14 mouse cellular contexts compared by ENCODE assay signal in genomic region chr17:28005393-28005792, GRCm38 (mm10).
DNase-seq lines count a peak whose midpoint lies in the region; ATAC-seq and TF ChIP-seq lines count a peak whose summit lies in the region.
"Had no signal": no experiment of that assay in that cellular context is flagged by ENCODE, and none has a peak within 500 bp of the region (broad histone marks: within the 10 kb centered on the region; RNA-seq: fewer than 3 reads in every experiment).

No protein-coding gene starts in this region.

- ATAC-seq in hindbrain, embryonic 15.5 days (ENCODE audit: low FRiP score, low read depth): peak; percentile 42; the same call in 1 of the 2 replicates
- no peak for ATAC-seq in hindbrain, embryonic 11.5 days (ENCODE audit: low FRiP score)
- no peak for ATAC-seq in midbrain, embryonic 12.5 days (ENCODE audit: low FRiP score, low read depth)
- no peak for ATAC-seq in midbrain, embryonic 15.5 days (replicated peaks)
- peak; percentile 59 for ATAC-seq in forebrain, postnatal 0 days
- ATAC-seq: inflammation-experienced regulatory T-cells, adult 6 months; Patski had no signal

- H3K4me3 ChIP-seq in hindbrain, embryonic 15.5 days: no peak overlapping the region
- H3K4me3 ChIP-seq in hindbrain, embryonic 11.5 days (ENCODE audit: low read depth, low read length): no peak overlapping the region
- H3K4me3 ChIP-seq in midbrain, embryonic 12.5 days: no peak overlapping the region
- no peak overlapping the region for H3K4me3 ChIP-seq in midbrain, embryonic 15.5 days
- no peak overlapping the region for H3K4me3 ChIP-seq in cortical plate, adult 2 months (ENCODE audit: insufficient read depth, low read length)
- no peak overlapping the region for H3K4me3 ChIP-seq in forebrain, postnatal 0 days (ENCODE audit: low read depth, low read length)
- H3K4me3 ChIP-seq: heart, embryonic 10.5 days; limb, embryonic 12.5 days had no signal

- no peak for TF ChIP-seq POLR2A in cortical plate, adult 2 months (IDR thresholded peaks at IDR 0.05; ENCODE audit: extremely low read depth, insufficient read depth, low read length)

- no peak for DNase-seq in hindbrain, embryonic 11.5 days (ENCODE audit: low spot score)
- DNase-seq in forebrain, postnatal 0 days: peak; percentile 51
- no peak for DNase-seq in cerebellum, adult 11-12 months
- DNase-seq: cerebellum, postnatal 25 days; lung, embryonic 14.5 days had no signal

- H3K36me3 ChIP-seq in hindbrain, embryonic 15.5 days: 0 out of 2 replicates have a peak, but pooled peaks cover 4% of the 10 kb centered on the region
- no peaks in the 10 kb centered on the region for H3K36me3 ChIP-seq in hindbrain, embryonic 11.5 days (ENCODE audit: control insufficient read depth, insufficient read depth, low read length)
- peaks cover 13% of the 10 kb centered on the region for H3K36me3 ChIP-seq in midbrain, embryonic 12.5 days
- H3K36me3 ChIP-seq in midbrain, embryonic 15.5 days (replicated peaks): no peaks in the 10 kb centered on the region
- peaks cover 9% of the 10 kb centered on the region for H3K36me3 ChIP-seq in forebrain, postnatal 0 days (ENCODE audit: insufficient read depth)

- H3K4me2 ChIP-seq in hindbrain, embryonic 15.5 days: no peak overlapping the region
- H3K4me2 ChIP-seq in hindbrain, embryonic 11.5 days (replicated peaks; ENCODE audit: low read depth, low read length): no peak overlapping the region
- no peak overlapping the region for H3K4me2 ChIP-seq in midbrain, embryonic 12.5 days (replicated peaks)
- no peak overlapping the region for H3K4me2 ChIP-seq in midbrain, embryonic 15.5 days
- H3K4me2 ChIP-seq in forebrain, postnatal 0 days (ENCODE audit: low read depth): no peak overlapping the region
- H3K4me2 ChIP-seq: limb, embryonic 12.5 days; lung, embryonic 14.5 days had no signal

- H3K27ac ChIP-seq in hindbrain, embryonic 15.5 days (replicated peaks): peak overlapping the region; percentile 36; the same call in 1 of the 2 replicates
- no peak overlapping the region for H3K27ac ChIP-seq in hindbrain, embryonic 11.5 days (ENCODE audit: low read depth, low read length)
- no peak overlapping the region for H3K27ac ChIP-seq in midbrain, embryonic 12.5 days (replicated peaks)
- H3K27ac ChIP-seq in midbrain, embryonic 15.5 days: no peak overlapping the region
- 0 out of 2 replicates have a peak overlapping the region, but pooled peaks have one; percentile 39 for H3K27ac ChIP-seq in cortical plate, adult 2 months (ENCODE audit: insufficient read depth, low read length)
- no peak overlapping the region for H3K27ac ChIP-seq in forebrain, postnatal 0 days (ENCODE audit: low read depth, low read length)

- no peaks in the 10 kb centered on the region for H3K9me3 ChIP-seq in hindbrain, embryonic 15.5 days
- H3K9me3 ChIP-seq in hindbrain, embryonic 11.5 days (ENCODE audit: control insufficient read depth, low read length): no peaks in the 10 kb centered on the region
- no peaks in the 10 kb centered on the region for H3K9me3 ChIP-seq in midbrain, embryonic 12.5 days
- no peaks in the 10 kb centered on the region for H3K9me3 ChIP-seq in midbrain, embryonic 15.5 days
- no peaks in the 10 kb centered on the region for H3K9me3 ChIP-seq in forebrain, postnatal 0 days (ENCODE audit: low read length)
- H3K9me3 ChIP-seq: heart, embryonic 10.5 days; limb, embryonic 12.5 days had no signal

- no peak for TF ChIP-seq CTCF in cortical plate, adult 2 months (IDR thresholded peaks at IDR 0.05; ENCODE audit: extremely low read depth, insufficient read depth, low read length)
- TF ChIP-seq CTCF in forebrain, postnatal 0 days (IDR thresholded peaks at IDR 0.05; ENCODE audit: low read depth): no peak

- no peaks in the 10 kb centered on the region for H3K27me3 ChIP-seq in hindbrain, embryonic 15.5 days
- H3K27me3 ChIP-seq in hindbrain, embryonic 11.5 days (ENCODE audit: control insufficient read depth, insufficient read depth, low read length): no peaks in the 10 kb centered on the region
- H3K27me3 ChIP-seq in midbrain, embryonic 12.5 days: 0 out of 2 replicates have a peak, but pooled peaks cover 5% of the 10 kb centered on the region
- H3K27me3 ChIP-seq in midbrain, embryonic 15.5 days (replicated peaks): no peaks in the 10 kb centered on the region
- H3K27me3 ChIP-seq in forebrain, postnatal 0 days (ENCODE audit: insufficient read depth, low read length): no peaks in the 10 kb centered on the region
- H3K27me3 ChIP-seq: CH12.LX; limb, embryonic 12.5 days; Patski had no signal

- peaks cover 42% of the 10 kb centered on the region for H3K4me1 ChIP-seq in hindbrain, embryonic 15.5 days (replicated peaks)
- peaks cover 17% of the 10 kb centered on the region for H3K4me1 ChIP-seq in hindbrain, embryonic 11.5 days (replicated peaks; ENCODE audit: control insufficient read depth, insufficient read depth, low read length)
- peaks cover 33% of the 10 kb centered on the region for H3K4me1 ChIP-seq in midbrain, embryonic 12.5 days
- H3K4me1 ChIP-seq in midbrain, embryonic 15.5 days: peaks cover 24% of the 10 kb centered on the region
- peaks cover 16% of the 10 kb centered on the region for H3K4me1 ChIP-seq in cortical plate, adult 2 months (ENCODE audit: control insufficient read depth, insufficient read depth, low read length)
- 0 out of 2 replicates have a peak, but pooled peaks cover 7% of the 10 kb centered on the region for H3K4me1 ChIP-seq in forebrain, postnatal 0 days (ENCODE audit: insufficient read depth)

- H3K9ac ChIP-seq in hindbrain, embryonic 15.5 days: no peak overlapping the region
- H3K9ac ChIP-seq in hindbrain, embryonic 11.5 days (ENCODE audit: low read depth, low read length): no peak overlapping the region
- 0 out of 2 replicates have a peak overlapping the region, but pooled peaks have one; percentile 12 for H3K9ac ChIP-seq in midbrain, embryonic 12.5 days (replicated peaks)
- H3K9ac ChIP-seq in midbrain, embryonic 15.5 days: no peak overlapping the region
- no peak overlapping the region for H3K9ac ChIP-seq in forebrain, postnatal 0 days
- H3K9ac ChIP-seq: limb, embryonic 12.5 days; lung, embryonic 14.5 days had no signal

Comparison
In these comparisons a context has a peak if more than half of its experiments do, and no peak if none do; other contexts are left out.
1. ATAC-seq: peak in hindbrain, embryonic 15.5 days (single experiment) and forebrain, postnatal 0 days (single experiment); none in hindbrain, embryonic 11.5 days (single experiment), midbrain, embryonic 12.5 days (single experiment) and midbrain, embryonic 15.5 days (single experiment).
2. H3K27ac ChIP-seq: peak in hindbrain, embryonic 15.5 days (single experiment) and cortical plate, adult 2 months (single experiment); none in hindbrain, embryonic 11.5 days (single experiment), midbrain, embryonic 12.5 days (single experiment), midbrain, embryonic 15.5 days (single experiment) and forebrain, postnatal 0 days (single experiment).